Mouse (Mus musculus): ENCODE data around the gene Gm5773. TPM values are rescaled to one million over a fixed set of nuclear protein-coding genes. Genes with fewer than 3 reads are reported as not detected.

Gm5773 gene
- not detected for polyA plus RNA-seq (2017; shearing (Covaris generic))

GRCm38 (mm10) chr3:93772700-93773099 lies at the start of gene Gm5773:
Gene Gm5773 (plus strand): TSS chr3:93773000.

GRCm38 (mm10) chr3:93796098-93796497 lies 23.3 kb downstream of the Gm5773 start, which contains the start of gene Tdpoz4:
Gene Tdpoz4 (plus strand): TSS chr3:93796398.

Other genes starting within 250 kb of the Gm5773 start
- 534 TPM for gene S100a10, start 217.9 kb upstream of the Gm5773 start, polyA plus RNA-seq (2017; shearing (Covaris generic))
- gene Tdpoz2, start 120.3 kb upstream of the Gm5773 start, polyA plus RNA-seq (2017; shearing (Covaris generic)): not detected
- gene Tdpoz1, start 96.7 kb upstream of the Gm5773 start, polyA plus RNA-seq (2017; shearing (Covaris generic)): not detected
- gene Gm37596, start 79.9 kb upstream of the Gm5773 start, polyA plus RNA-seq (2017; shearing (Covaris generic)): not detected
- not detected for gene Tdpoz4, start 23.4 kb downstream of the Gm5773 start, polyA plus RNA-seq (2017; shearing (Covaris generic))
- not detected for gene Tdpoz3, start 53.0 kb downstream of the Gm5773 start, polyA plus RNA-seq (2017; shearing (Covaris generic))
- not detected for gene Gm9117, start 170.5 kb downstream of the Gm5773 start, polyA plus RNA-seq (2017; shearing (Covaris generic))
- not detected for gene Tdpoz5, start 188.3 kb downstream of the Gm5773 start, polyA plus RNA-seq (2017; shearing (Covaris generic))